Mouse (Mus musculus): ENCODE data around the gene Mmel1.
A peak's percentile ranks its signal among the peaks of the same experiment; 100 is the strongest.

Mmel1 gene

DNA sequence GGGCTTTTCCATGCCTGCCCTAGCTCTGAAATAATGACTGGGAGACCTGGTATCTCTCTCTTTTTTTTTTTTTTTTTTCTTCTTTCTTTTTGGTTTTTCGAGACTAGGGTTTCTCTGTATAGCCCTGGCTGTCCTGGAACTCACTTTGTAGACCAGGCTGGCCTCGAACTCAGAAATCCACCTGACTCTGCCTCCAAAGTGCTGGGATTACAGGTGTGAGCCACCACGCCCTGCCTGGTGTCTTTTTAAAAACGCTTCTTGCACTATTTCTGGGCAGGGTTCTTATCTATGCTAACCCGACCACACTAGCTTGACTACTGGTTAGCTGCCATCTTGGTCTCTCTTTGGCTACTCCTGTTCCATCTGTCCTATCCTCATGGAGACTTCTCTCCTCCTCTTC is 39.1 kb downstream of the Mmel1 start:
- no peak for DNase-seq

DNA sequence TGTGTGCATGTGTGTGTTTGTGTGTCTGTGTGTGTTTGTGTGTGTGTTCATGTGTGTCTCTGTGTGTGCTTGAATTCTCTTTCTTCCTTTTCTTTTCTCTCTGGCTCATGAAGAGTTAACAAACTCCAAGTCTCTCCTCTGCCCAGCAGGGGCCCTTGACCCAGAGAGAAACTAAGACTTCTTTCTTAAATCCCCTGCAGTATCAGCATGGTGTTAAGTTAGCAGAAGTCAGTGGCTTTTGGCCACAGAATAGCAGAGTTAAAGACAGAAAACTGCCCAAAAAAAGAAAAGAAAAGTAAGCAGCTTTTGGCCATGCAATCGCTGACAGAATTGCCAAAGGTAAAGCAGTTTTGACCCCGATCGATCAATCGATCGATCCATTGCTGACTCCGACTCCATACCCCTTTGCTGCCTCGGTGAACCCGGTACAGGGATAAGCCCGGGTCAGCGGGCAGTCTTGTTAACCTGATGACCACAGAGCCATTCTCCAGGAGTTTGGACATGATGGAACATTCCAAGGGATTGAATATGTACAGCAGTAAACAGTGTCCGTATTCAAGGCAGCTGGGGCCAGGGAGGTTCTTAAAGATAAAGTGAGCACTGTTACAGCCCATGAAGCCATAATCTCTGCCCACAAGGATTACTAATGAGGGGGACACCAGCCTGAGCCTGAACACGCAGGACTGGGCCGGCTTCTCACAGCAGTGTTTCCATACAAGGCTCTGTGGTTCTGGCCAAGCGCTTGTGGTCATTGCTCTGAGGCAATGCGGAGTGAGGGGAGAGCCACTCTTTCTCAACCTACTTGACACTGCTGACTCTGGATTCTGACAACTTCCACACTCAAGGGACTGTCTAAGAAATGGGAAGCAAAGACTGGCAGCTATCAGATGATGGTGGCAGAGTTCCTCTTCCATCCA is 41.5 kb downstream of the Mmel1 start:
- no peak for DNase-seq

DNA sequence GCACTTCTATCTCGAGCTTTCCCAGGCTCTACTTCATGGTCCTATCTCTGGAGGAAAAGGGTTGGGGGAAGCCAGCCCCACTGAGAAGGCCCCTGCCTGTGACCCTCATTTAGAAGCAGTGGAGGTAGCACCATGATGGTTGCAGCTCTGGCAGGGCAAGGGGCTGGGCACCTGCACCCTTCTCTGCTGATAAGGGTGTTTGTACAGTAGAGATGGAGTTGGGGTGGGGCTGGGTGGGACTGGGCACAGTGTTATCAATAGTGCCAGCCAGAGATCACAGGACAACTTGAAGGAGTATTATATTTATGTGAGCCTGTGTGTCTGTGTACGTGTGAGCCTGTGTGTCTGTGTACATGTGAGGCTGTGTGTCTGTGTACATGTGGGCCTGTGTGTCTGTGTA is 42.3 kb downstream of the Mmel1 start:
- DNase-seq: no peak

DNA sequence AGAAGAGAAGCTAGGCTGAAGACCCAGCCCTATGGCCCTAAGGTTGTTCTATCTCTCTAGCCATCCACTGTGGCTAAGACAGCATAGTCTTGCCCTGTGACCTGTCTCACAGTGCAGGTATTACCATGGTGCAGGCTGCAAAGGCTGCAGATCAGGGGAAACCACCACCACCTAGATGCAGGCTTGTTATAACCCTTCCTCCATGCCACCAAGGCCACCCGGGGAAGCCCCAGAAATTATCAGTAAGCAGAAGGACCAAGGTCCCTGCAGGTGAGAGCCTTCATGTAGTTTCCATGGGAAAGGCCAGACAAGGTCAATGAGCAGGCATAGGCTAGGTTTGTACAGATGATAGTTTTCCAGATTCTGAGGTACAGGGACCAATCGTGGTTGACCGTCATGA is 44.5 kb downstream of the Mmel1 start:
- DNase-seq: no peak

DNA sequence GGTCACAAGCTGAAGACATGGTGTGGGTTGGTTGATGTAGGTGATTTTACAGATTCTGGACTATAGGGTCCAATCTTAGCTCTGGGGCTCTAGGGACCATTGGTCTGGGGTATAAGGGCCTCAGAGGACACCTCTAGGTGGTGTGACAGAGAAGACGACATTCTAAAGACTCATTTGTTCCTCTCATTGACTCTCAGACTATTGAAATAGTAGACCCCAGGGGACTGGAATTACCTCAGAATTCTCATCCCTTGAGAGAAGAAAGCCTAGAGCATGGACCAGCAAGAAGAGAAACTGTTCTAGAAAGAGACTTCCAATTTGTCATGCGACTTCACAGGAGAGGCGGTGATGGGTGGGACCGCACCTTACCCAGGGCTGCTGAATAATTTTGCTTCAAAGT is 44.9 kb downstream of the Mmel1 start:
- DNase-seq: no peak

DNA sequence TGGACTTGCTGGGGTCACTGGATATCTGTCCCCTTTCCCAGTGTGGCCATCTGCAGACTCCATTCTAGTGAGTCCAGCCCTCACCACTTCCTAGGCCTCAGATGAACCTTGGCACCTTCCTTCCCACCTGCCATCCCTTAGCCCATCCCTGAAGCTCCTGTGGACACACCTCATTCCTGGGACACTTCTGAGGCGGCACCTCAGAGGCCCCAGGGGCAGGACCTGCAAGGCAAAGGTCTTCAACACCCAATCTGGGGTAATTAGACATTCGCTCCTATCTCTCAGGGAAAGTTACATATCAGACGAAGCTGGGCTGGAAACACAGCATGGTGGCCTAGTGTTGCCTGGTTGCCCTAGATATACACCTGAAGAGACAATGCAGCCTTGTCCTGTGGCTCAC is 45.3 kb downstream of the Mmel1 start:
- no peak for DNase-seq

DNA sequence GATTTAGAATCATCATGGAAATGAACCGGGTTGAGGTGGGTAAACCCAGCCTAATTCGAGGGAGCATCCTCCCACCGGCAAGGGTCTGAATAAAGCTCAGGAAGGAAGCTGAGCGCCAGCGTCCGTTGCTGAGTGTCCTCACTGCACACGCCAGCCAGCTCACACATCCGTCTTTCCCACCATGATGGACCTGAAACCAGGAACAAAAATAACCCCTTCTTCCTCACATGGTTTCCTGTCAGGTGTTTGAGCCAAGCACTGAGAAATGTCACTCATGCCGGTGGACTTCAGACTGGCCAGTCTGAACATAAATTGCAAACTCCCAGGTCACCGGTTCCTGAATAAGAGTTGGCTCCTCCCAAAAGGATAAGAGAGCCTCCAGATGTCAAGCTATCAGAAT is 45.9 kb downstream of the Mmel1 start:
- DNase-seq: no peak

DNA sequence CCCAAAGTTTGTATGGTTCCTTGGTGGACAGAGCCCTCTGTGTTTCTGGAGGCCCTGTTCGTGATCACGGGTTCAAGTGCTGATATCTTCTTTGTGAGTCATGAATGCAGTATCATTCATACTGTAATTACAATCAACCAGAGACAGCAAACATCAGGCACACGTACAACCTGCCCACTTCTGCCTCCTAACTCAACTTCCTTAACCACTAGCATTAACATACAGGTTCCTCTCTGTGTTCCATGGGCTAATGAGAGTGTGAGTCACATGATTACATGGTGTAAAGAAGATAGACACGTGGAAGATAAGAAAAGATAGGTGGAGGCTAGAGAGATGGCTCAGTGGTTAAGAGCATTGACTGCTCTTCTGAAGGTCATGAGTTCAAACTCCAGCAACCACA is 47.3 kb downstream of the Mmel1 start:
- DNase-seq: no peak

DNA sequence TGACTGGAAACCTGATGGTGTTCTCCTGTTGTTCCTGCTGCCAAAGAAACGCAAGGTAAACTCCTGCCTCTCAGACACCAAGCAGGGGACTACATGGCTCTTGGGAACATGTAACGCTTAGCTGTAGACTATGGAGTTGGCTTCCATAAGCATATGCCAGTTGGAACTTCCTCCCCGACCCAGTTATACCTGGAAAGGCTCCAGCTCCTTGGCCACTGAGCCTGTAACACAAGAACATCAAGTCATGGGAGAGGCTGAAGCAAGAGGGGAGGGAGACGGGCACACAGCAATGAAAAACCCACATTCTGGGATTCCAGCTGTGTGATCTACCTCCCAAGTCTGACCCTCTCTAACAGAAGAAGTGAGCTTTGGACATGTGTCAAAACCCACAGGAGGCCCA is 52.9 kb downstream of the Mmel1 start:
- no peak for DNase-seq

DNA sequence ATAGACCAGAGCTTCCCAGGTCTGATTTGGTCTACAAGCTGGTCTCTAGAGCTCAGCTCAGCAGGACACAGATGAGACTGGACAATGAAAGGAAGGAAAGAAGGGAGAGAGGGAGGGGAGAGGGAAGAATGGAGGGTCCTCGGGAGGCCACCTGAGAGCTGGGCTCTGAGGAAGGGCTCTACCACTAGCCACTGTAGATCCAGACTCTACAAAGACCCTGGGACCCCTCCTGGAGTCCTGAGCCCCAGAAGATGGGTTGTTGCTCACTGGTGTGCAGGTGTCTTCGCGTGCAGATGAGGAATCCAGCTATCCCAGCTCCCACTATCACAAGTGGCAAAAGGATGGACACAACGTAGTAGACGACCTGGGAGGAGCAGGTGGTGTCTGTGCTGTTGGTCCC is 53.5 kb downstream of the Mmel1 start:
- no peak for DNase-seq

DNA sequence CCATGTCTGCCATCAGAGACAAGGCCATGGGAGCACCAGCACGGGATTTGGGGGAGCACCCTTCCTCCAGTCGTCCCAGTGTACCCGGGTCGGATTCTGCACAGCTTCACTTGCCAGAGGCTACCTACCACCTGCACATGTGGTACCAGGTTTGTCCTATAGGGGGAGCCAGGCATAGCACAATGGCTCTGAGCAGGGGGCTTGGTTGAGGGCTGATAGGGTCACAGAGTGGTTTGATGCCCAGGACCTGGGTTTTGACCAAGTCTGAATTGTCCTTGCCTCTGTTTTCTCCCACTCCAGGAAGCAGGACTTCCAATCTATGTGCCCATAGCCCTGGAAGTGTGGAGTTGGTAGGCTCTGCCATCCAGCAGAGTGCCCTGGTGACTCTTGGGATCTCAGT is 56.0 kb downstream of the Mmel1 start:
- peak; percentile 67 to 72 for DNase-seq

DNA sequence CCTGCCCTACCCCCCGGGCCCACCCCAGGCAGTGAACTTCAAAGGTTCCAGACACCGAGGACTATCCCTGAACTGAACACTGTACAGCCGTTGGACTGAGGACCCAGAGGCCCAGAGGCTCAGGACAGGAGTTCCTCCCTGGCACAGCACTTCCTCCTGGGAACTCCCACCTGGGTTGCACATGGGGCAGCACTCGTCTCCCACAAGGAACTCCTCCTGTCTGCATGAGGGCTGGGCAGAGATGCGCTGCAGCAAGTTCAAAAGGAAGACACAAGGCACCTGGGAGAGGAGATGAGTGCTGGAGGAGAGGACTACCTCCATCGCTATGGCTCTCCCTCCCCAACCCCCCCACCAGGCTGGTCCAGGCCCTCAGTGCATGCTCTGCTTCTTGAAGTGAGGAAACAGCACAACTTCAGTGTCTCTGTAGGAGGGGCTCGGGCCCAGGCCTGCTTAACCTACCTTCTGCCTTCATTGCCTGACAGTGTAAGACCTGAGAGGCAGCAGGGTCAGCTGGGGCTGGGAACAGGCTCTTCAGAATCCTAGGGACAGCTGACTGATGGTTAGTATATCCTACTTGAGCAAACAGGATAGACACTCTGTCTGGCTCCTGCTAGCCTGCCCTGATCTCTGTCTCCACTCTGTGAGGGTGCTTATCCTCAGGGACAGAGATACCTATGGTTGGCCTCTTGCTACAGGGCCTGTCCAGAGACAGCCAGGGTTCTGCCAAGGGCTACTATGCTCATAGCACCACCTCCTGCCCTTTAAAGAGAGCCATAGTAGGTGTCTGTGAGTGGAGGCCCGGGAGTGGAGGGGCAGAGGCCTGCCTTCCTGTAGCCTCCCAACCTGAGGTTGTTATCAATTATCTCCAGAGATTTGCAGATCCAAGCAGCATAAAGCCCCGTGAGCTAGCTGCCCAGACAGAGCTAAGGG is 57.8 kb downstream of the Mmel1 start:
- DNase-seq: peak; percentile 55 to 63

DNA sequence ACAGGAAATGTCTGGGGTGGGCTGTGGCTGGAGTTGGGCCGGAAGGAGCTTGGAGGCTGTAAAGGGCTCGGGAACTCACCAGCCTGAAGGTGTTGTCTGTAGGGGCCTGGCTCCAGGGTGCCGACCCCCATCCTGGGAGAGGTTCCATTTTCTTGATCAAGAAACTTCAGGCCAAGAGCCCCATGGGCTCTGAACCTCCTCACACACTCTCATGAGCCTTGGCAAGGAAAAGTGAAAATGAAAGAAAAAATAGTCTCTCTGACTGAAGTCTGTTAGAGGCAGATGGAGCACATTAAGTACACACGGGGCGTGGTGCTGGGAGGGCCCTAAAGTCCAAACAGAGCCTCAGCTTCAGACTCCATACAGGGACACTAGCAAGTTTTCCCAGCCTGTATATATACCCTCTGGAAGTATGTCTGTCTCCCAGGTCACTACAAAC is 58.5 kb downstream of the Mmel1 start:
- peak; percentile 55 to 60 for DNase-seq

DNA sequence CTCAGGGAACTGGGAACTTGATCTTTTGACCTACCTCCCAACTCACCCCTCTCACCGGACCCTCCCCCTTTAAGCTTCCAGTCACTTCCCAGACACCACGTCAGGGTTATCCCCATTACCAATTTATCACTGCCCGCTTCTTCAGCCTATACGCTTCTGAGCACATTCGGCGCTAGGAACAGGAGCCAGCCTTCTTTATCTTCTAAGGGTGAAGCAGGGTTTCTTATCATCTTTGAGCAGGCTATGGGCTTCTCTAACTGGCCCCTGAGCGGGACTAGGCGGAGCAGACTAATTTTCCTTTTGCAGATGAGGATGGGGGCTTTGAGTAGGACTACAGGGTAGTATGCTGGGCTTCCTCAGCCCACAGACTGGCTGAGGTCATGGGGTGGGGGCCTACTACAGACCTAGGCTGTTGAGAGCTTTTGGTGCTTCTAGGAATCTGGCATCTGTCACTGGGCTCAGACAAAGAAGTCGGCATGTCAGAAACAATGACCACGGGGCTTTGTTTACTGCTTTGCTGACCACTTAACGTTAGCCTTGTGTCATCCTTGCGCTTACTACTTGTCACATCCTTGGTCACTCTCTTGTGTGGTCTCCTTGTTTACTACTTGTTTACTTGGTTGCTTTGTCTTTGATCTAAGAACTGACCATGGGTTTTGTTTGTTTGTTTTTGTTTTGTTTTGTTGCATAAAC is 59.2 kb downstream of the Mmel1 start, which contains the start of gene Tnfrsf14:
Gene Tnfrsf14, minus strand, starts transcription at position 169 of the 693 bp plus-strand sequence.
- no peak for DNase-seq

DNA sequence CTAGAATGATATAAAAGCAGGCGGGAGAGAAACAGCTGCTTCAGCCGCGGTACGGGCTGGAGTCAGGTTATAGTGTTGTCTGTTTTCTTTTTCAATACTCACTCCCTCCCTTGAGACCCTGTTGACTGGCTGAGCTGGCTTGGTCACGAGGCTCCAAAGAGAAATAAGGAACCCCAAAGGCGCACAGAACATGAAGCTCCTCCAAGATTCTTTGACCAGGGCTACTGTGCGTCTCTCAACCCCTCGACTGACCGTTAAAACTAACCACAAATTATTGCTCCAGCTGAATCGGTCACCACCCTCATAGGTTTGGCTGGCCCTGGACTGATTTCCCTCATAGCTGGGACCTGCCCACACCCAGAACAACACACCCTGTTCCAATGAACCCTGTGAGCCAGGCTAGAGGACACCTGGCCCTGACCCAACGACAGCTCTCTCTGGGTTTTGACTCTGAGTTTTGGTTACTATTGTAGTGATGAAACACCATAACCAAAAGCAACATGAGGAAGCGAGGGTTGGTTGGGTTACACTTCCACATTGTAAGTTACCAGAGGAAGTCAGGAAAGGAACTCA is 59.8 kb downstream of the Mmel1 start:
- DNase-seq: no peak

DNA sequence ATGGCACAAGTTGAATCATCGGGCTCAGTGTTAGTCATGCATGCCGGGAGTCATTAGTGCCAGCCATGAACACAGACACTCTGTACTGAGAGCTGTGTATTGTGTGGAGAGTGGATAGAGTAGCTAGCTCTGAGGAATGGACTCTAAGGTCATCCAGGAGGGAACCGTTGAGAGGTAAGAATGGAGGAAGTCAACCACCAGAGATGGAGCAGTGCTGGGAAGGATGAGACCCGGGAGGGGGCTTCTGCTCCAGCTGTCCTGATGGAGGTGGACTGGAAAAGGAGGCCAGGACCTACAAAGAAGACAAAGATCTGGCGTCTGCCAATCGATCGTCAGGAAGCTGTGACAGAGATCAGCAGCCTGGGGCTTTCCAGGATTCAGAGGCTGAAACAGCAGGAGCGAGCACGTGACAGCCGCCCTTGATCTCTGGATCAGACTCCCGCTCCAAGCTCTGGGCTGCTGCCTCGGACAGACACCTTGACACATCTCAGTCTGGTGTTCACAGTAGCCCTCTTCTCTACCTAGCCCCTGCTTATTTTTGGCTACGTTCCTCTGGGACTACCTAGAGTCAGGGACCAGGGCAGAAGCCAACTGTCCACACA is 64.0 kb downstream of the Mmel1 start:
- no peak for DNase-seq

DNA sequence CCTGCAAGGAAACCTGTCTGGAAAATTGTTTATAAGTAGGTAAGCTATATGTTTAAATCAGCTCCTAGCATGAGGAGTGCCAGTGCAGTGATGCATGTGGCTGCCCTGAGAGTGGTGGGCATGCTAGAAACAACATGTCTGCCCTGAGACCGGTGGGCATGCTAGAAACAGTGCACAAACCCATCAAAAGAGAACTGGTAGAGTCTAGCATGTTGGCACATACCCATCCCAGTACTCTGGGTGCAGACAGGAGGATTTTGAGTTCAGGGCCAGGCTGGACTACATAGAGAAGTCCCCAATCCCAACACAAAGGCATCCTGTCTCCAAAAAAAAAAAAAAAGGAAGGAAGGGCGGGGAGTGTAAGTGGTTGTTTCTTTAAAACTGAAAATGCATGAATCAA is 65.4 kb downstream of the Mmel1 start:
- DNase-seq: no peak

DNA sequence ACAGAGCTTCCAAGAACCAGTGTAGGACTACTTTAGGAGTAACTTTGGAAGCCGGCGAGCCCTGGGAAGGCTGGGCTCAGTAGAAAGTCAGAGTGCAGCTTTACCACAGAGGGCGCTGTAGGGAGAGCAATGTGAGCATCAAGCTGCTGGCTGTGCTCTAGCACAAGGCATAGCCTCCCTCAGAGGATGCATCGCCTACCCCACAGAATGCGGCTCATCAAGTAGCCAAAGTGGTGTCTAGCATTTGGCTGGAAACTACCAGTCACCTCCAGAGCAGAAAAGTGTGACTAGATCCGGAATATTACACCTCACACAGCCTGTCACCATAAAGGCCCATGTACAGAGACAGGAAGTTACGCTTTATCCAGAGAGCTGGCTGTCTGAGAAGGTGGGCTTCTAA is 66.4 kb downstream of the Mmel1 start:
- DNase-seq: peak; percentile 67 to 72

DNA sequence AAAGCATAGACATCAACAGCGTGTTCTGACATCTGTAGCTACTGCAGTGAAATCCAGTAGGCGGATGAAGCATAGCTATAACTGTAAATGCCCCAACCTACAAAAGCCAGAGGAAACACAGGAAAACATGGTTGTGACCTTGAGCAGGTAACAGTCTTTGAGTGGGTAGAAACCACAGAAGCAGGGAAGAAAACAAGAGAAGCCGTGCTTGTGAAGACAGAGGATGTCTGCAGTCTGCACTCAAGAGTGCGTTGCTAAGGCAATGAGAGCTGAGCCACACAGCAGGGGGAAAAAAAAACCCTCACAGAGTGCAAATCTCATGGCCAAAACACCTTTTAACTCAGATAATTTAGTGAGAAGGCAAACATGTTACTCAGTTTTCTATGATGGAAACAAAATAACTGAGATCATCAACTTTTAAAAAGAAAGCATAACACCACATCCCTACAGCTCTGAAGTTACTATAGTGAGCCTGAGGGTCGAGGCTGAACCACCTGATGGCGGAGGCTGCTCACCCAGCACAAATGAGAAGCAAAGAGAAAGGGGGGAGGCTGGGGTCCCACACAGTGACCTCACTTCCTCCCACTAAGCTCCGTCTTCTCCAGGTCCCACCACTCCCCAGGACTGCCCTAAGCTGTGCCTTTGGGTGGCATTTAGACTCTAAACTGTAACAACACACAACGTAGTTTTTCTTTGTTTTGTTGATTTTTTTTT is 67.3 kb downstream of the Mmel1 start:
- peak; percentile 63 to 79 for DNase-seq

DNA sequence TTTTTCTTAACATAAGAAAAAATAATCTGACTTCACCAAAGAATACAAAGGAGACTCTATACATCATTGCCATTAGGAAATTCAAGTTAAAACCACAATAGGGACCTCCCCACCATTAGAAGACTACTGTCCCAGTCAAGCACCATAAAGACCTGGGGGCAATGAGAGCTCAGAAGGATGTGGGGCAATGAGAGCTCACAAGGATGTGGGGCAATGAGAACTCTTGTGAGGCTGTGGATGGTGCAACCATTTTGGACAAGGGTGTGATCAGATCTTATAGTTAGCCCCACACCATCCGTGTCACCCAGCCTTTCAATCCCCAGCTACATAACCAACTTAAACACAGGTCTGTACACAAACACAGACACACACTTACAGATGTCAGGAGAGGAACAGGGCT is 68.4 kb downstream of the Mmel1 start:
- no peak for DNase-seq

DNA sequence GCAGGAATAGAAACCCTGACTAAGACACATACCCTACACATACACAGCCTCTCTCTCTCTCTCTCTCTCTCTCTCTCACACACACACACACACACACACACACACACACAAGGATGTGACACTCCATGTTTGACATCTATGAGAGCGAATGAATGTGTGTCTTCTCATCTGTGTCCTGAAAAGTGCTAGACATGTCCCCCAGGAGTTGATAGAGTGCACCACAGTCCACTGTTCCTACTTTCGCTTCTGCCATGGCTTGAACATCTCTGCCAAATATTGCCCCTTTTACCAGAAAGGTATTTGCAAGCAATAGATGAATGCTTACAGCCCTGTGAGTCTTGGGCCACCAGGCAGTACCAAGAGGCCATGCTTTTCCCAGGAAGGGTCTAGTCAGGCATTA is 70.8 kb downstream of the Mmel1 start:
- DNase-seq: no peak

DNA sequence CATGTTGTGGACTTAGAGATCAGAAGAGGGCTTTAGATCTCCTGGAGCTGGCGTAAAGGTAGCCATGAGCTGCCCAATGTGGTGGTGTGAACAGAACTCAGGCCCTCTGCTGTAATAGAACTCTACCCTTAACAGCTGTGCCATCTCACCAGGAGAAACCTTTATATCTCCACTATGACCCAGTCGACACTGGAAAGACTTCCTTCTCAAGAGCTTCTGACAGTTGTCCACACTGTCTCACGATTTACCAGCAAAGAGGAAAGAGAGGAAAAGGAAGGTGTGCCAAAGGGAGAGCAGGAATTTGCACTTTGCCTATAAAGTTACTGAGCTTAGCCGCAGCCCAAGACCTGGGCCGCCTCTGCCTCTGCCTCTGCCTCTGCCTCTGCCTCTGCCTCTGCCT is 72.4 kb downstream of the Mmel1 start:
- DNase-seq: no peak
